Mouse (Mus musculus) thymus, adult 2 months (tissue): ENCODE measurements around the gene Msrb2. TPM values are rescaled to one million over a fixed set of nuclear protein-coding genes. Genes with fewer than 3 reads are reported as not detected.

Source experiments
- DNase-seq: peaks from one replicate; pipeline ENCODE4 v3.0.0; 2021
- H3K27ac ChIP-seq: fragments of 200-500 bp; 2 replicates; pipeline ENCODE4 v1.5.1; 2012; ENCODE audit warnings: low read length, control low read depth; ENCODE audit not compliant: control insufficient read depth, insufficient read depth
- H3K27me3 ChIP-seq: fragments of 200-500 bp; 2 replicates; pipeline ENCODE4 v1.6.1; 2012; ENCODE audit warnings: mild to moderate bottlenecking, low read length, moderate library complexity, mixed read lengths; ENCODE audit not compliant: control insufficient read depth, insufficient read depth
- H3K36me3 ChIP-seq: fragments of 200-500 bp; 2 replicates; pipeline ENCODE4 v1.6.1; 2012; ENCODE audit warnings: mild to moderate bottlenecking, low read length, moderate library complexity; ENCODE audit not compliant: control insufficient read depth, insufficient read depth
- H3K4me1 ChIP-seq: fragments of 200-500 bp; replicated peaks from 2 replicates; pipeline ENCODE4 v1.6.1; 2012; ENCODE audit warnings: low read length; ENCODE audit not compliant: control insufficient read depth, insufficient read depth
- H3K4me3 ChIP-seq: fragments of 200-500 bp; 2 replicates; pipeline ENCODE4 v1.5.1; 2012; ENCODE audit warnings: mild to moderate bottlenecking, low read length, control low read depth, moderate library complexity; ENCODE audit not compliant: control insufficient read depth, insufficient read depth
- CTCF ChIP-seq: fragments of 200-500 bp; IDR thresholded peaks from 2 replicates; pipeline ENCODE4 v1.5.1; 2012; ENCODE audit warnings: mild to moderate bottlenecking, control low read depth, low read length, moderate library complexity, borderline replicate concordance; ENCODE audit not compliant: control insufficient read depth, poor library complexity, insufficient read depth; ENCODE audit errors: extremely low read depth
- POLR2A ChIP-seq: fragments of 200-500 bp; IDR thresholded peaks from 2 replicates; pipeline ENCODE4 v1.6.1; 2012; ENCODE audit warnings: mild to moderate bottlenecking, low read length, control low read depth, moderate library complexity; ENCODE audit not compliant: control insufficient read depth, poor library complexity, insufficient read depth; ENCODE audit errors: extremely low read depth
- WGBS: fragments of 180-500 bp; shearing (Covaris S2); methylation state at CpG from one replicate; pipeline ENCODE4 v1.1.7; 2018; 5-methylcytosine and 5-hydroxymethylcytosine counted together
- polyA plus RNA-seq: library from polyadenylated mRNA; depleted of rRNA; stranded (reverse); fragments of >200 nt; gene quantifications from 2 replicates; pipeline ENCODE4 v1.2.3, GENCODE M21; 2012

The Msrb2 gene
- polyA plus RNA-seq, 1 experiment, result 20.6 TPM

- peak overlapping the region; percentile 53 for H3K27ac ChIP-seq
- TF ChIP-seq POLR2A (peak; percentile 66; the same call in 1 of the 2 replicates), CTCF (0 out of 2 replicates have a peak, but pooled peaks have one; percentile 14)
- 17% methylated on average over 12 of the region's 12 CpGs for WGBS
- no peaks in the 10 kb centered on the region for H3K27me3 ChIP-seq
- no peaks in the 10 kb centered on the region for H3K36me3 ChIP-seq
- peak; percentile 62 for DNase-seq
- no peak overlapping the region for H3K4me3 ChIP-seq
- peaks cover 7% of the 10 kb centered on the region for H3K4me1 ChIP-seq
Measured at GRCm38 (mm10) chr2:19388329-19389103, 17.3 kb downstream of the Msrb2 start.

GRCm38 (mm10) chr2:19390411-19391143 is 19.3 kb downstream of the Msrb2 start:
- no peaks in the 10 kb centered on the region for H3K27me3 ChIP-seq
- peaks cover 7% of the 10 kb centered on the region for H3K4me1 ChIP-seq
- no peak overlapping the region for H3K27ac ChIP-seq
- 94% methylated on average over 7 of the region's 7 CpGs for WGBS
- H3K4me3 ChIP-seq, result no peak overlapping the region
- 0 out of 2 replicates have a peak, but pooled peaks cover 5% of the 10 kb centered on the region for H3K36me3 ChIP-seq
- no peak for TF ChIP-seq POLR2A
- no peak for TF ChIP-seq CTCF
- DNase-seq, result no peak

- Histone ChIP-seq H3K36me3 (0 out of 2 replicates have a peak, but pooled peaks cover 5% of the 10 kb centered on the region), H3K27me3 (no peaks in the 10 kb centered on the region), H3K27ac (no peak overlapping the region), H3K4me3 (no peak overlapping the region), H3K4me1 (peaks cover 7% of the 10 kb centered on the region)
- WGBS, result 98% methylated on average over 3 of the region's 3 CpGs
- no peak for DNase-seq
- no peak for TF ChIP-seq POLR2A
- TF ChIP-seq CTCF, result no peak
Measured at GRCm38 (mm10) chr2:19391649-19392048, 20.4 kb downstream of the Msrb2 start.

- WGBS, result 77% methylated on average over 2 of the region's 2 CpGs
- no peak for DNase-seq
- no peaks in the 10 kb centered on the region for H3K27me3 ChIP-seq
- no peak overlapping the region for H3K27ac ChIP-seq
- TF ChIP-seq POLR2A (no peak), CTCF (no peak)
- H3K4me1 ChIP-seq, result peaks cover 7% of the 10 kb centered on the region
- H3K4me3 ChIP-seq, result no peak overlapping the region
- 0 out of 2 replicates have a peak, but pooled peaks cover 5% of the 10 kb centered on the region for H3K36me3 ChIP-seq
Measured at GRCm38 (mm10) chr2:19392793-19393192, 21.6 kb downstream of the Msrb2 start.

GRCm38 (mm10) chr2:19405409-19405808 is 34.2 kb downstream of the Msrb2 start:
- Histone ChIP-seq H3K27ac (no peak overlapping the region), H3K4me3 (no peak overlapping the region), H3K36me3 (no peaks in the 10 kb centered on the region), H3K27me3 (no peaks in the 10 kb centered on the region), H3K4me1 (no peaks in the 10 kb centered on the region)
- DNase-seq, result no peak
- TF ChIP-seq CTCF (no peak), POLR2A (no peak)
- WGBS, result 90% methylated on average over 5 of the region's 5 CpGs

GRCm38 (mm10) chr2:19406531-19406930 is 35.3 kb downstream of the Msrb2 start:
- H3K4me1 ChIP-seq, result no peaks in the 10 kb centered on the region

More at GRCm38 (mm10) chr2:19406531-19406930, 35.3 kb downstream of the Msrb2 start:
- Histone ChIP-seq H3K27ac (no peak overlapping the region), H3K4me3 (no peak overlapping the region), H3K36me3 (no peaks in the 10 kb centered on the region), H3K27me3 (no peaks in the 10 kb centered on the region)
- TF ChIP-seq POLR2A (no peak), CTCF (no peak)
- DNase-seq, result no peak
- 86% methylated on average over 3 of the region's 3 CpGs for WGBS
